Mouse (Mus musculus) v-Abl transformed pro-B cells (cell line): ENCODE measurements around the gene Hspb1.

Experiments
- in situ Hi-C, 2 experiments: fragments of 400-800 bp; cut with MboI; formaldehyde crosslinking; loops; one replicate each; pipeline ENCODE4 v1.15.1; 2025; ENCODE audit not compliant: unreplicated experiment in 2 of 2

Gene Hspb1

GRCm38 (mm10) chr5:135887675-135888102 lies at the start of gene Hspb1:
Gene Hspb1 (plus strand): TSS chr5:135887919.
- in situ Hi-C loops: loop anchor here in 1 of 2 experiments (25.0 kb wide), 1 partner anchor 875 kb away; no protein-coding TSS in a partner anchor

DNA sequence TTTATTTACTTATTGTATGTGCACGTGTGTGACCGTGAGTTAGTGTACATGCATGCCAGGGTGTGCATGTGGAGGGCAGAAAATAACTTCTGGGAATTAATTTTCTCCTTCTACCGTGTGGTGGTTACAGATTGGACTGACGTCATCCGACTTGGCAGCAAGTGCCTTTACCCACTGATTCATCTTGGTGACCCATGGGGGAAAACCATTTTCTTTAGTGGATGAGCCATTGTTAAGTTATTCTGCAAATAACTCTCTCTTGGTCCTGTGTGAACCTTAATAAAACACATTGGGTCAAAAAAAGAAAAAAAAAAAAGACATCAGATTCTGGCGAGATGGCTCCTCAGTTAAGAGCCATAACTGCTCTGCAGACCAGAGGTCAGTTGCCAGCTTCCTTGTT lies 46.1 kb upstream of the Hspb1 start:
- in situ Hi-C loops: no loop called here

GRCm38 (mm10) chr5:135843418-135843817 lies 44.3 kb upstream of the Hspb1 start:
- in situ Hi-C loops: no loop called here

DNA sequence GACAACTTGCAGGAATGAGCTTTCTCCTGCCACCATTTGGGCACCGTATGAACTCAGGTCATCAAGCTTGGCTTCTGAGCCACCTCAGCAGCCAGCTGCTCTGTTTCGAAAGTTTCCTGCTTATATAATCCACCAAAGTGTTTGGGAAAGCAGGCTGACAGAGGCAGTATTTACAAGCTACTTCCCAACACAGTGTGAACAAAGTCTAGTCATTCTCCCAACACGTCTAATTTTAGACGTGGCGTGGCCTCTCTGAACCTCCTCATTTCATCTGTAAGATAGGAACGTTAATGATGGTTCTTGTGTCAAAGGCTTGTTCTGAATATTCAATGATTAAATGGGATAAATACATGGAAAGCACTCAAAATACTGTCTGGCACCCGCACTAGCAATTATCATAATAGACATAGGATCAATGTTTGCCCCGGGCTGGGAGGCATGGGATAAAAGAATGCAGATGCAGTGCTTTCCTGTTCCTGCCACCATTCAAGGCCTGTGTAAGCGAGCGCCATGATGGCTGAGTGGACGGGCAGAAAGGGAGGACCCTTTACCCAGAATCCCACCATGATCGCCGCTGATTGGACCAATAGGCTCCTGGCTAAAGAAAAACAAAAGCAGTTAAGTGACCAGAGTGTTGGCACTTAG lies 41.9 kb upstream of the Hspb1 start:
- in situ Hi-C loops: loop anchor here (5.0 kb wide), 2 partner anchors 38 to 43 kb away; partner anchors contain the start of gene Srrm3 (in 1 of the 2)

DNA sequence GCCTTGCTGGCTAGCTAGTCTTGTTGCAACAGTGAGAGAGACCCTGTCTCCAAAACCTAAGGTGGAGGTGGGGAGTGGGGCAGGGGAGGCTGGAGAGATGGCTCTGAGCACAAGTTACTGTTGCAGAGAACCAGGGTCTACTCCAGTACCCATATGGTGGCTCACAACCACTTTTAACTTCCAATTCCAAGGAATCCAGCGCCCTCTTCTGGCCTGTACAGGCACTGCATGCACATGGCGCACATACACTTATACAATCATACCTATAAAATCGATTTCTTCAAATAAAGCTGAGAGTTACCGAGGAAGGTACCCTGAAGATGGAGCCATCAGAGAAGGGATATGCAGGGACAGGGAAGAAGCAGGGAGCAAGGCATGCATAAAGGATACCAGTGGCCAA lies 40.3 kb upstream of the Hspb1 start:
- in situ Hi-C loops: loop anchor here (5.0 kb wide), 2 partner anchors 40 to 45 kb away; partner anchors contain the start of gene Srrm3 (in 1 of the 2)

DNA sequence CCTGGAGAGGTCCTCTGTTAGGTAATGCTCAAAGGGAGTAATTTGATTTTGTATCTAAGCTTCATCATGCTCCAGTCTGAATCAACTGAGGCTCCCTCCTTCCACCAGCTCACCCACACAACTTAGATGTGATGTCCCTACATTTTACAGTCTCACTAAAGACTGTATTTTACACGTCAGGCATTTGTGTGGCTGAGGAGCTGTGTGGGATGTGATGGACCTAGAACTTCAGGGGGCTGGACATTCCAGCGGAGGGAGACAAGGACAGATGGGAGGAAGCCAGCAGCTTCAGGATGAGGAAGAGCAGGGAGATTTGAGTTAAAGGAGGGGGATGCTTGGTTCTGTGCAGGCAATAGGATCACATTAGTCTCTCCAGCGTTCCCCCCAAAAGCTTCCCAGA lies 39.8 kb upstream of the Hspb1 start:
- in situ Hi-C loops: loop anchor here (5.0 kb wide), 2 partner anchors 41 to 46 kb away; partner anchors contain the start of gene Srrm3 (in 1 of the 2)

- in situ Hi-C loops: loop anchor here in 1 of 2 experiments (10.0 kb wide), 1 partner anchor 446 kb away; no protein-coding TSS in a partner anchor
These were observed 36.7 kb upstream of the Hspb1 start for GRCm38 (mm10) chr5:135851024-135851423.

DNA sequence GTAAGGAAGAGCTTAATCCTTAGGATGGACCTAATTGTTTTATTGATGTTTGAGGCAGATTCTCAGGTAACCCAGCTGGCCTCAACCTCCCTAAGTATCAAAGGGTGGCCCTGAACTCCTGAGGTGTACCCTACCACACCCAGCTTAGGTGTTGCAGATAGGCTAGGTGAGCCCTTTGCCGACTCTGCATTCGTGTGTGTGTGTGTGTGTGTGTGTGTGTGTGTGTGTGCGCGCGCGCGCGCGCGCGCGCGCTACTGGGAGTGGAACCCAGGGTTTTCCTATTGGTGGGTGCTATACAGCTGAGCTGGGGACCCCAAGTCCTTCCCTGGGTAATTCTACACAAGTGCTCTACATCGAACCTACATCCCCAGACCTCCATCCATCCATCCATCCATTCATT lies 36.2 kb upstream of the Hspb1 start:
- in situ Hi-C loops: loop anchor here in 1 of 2 experiments (10.0 kb wide), 1 partner anchor 447 kb away; no protein-coding TSS in a partner anchor

DNA sequence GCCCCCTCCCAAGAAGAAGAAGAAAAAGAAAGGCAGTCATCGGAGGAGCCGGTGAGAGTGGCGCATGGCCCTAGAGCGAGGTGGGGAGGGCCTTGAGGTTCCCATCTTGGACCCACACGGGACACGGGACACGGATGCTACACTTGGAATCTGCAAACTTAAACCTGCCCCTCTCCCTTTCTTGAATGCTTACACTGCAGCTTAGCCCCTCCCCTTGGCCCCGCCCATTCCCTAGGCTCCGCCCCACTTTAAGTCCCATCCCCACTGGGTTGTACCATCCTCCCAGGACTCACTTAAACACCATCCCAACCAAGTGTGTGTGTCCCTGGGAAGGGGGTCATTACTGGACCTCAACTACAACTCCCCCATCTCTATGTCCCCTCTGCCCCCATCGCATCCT lies 35.3 kb upstream of the Hspb1 start:
- in situ Hi-C loops: loop anchor here in 1 of 2 experiments (10.0 kb wide), 1 partner anchor 448 kb away; no protein-coding TSS in a partner anchor

GRCm38 (mm10) chr5:135853731-135854130 lies 34.0 kb upstream of the Hspb1 start:
- in situ Hi-C loops: loop anchor here in 1 of 2 experiments (10.0 kb wide), 1 partner anchor 449 kb away; no protein-coding TSS in a partner anchor

GRCm38 (mm10) chr5:135855156-135855555 lies 32.6 kb upstream of the Hspb1 start:
- in situ Hi-C loops: loop anchor here (5.0 to 10.0 kb wide), 2 partner anchors 238 to 450 kb away; no protein-coding TSS in a partner anchor

- in situ Hi-C loops: no loop called here
These were observed 21.1 kb upstream of the Hspb1 start for GRCm38 (mm10) chr5:135866662-135867061.

- in situ Hi-C loops: no loop called here
These were observed 19.8 kb upstream of the Hspb1 start for GRCm38 (mm10) chr5:135867637-135868593.

- in situ Hi-C loops: no loop called here
These were observed 19.1 kb upstream of the Hspb1 start for GRCm38 (mm10) chr5:135868653-135869052.

DNA sequence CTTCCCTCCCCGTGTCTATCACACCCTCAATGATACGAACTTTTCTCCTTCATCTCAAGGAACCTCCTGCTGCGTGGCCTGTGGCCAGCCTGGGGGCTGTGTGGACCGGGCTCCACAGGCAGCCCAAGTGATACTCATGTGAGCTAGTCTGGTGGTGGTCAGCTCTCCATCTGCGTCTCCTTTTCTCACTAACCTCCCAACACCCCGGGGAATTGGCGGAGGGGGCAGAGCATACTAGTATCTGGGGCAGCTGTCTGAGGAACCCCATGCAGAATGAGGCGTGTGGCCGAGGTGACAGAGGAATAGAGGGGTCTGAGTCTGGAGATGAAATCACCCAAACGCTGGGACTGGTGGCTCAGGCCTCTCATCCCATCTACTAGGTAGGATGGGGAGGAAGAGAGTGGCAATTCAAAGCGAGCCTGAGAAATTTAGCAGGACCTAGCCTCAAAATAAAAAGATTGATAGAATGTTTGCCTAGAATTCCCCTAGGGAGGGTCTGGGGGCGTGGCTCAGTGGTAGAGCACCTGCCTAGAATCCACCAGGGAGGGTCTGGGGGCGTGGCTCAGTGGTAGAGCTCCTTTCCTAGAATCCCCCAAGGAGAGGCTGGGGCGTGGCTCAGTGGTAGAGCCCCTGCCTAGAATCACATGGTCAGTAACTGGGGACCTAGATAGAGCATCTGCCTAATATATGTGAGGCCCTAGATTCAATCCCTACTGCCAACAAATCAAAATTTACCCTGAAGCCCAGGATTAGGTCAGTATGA lies 17.9 kb upstream of the Hspb1 start:
- in situ Hi-C loops: no loop called here

DNA sequence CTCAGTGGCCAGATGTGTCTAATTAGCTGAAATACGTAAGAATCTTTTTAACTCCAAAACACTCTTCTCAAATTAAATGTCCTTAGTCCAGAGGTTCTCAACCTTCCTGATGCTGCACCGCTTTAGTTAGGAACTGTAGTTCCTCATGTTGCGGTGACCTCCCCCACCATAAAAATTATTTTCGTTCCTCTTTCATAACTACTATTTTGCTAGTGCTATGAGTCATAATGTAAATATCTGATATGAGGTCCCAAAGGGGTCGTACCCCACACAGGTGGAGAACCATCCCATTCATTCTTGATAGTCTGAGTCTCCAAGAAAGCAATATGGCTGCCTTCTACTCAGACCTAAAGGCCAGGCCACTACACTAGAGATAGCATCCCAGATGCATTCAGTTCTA lies 17.2 kb upstream of the Hspb1 start:
- in situ Hi-C loops: no loop called here

DNA sequence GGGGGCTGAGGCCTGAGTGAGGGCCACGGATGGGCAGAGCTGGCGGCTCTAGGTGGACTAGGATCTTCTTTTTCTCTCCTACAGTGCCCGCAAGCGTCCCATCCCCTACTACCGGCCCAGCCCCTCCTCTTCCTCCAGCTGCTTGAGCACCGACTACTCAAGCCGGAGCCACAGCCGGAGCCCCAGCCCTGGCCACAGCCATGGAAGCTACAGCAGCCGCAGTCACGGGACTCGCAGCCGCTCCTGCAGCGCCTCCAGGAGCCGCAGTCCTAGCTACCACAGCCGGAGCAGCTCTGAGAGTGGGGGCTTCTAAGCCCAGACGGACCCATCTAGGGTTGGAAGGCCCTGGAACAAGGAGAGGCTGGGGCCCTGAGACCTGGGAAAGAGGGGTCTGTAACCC lies 14.7 kb upstream of the Hspb1 start:
- in situ Hi-C loops: no loop called here

DNA sequence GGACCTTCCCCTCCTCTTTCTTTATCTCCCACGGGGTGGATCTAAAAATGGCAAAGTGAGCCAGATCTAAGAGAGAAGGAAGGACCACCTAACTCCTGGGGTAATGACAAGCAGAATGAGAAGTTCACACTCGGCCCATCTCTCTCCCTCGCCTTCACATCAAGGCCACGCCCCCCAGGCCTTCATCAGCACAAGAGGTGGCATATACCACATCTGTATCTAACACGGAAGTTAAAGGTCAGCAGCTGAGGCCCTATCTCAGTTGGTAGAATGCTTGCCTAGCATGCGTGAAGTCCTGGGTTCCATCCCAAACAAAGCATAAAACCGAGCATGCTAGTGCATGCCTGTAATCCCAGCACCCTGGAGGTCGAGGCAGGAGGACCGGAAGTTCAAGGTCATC lies 14.0 kb upstream of the Hspb1 start:
- in situ Hi-C loops: no loop called here

DNA sequence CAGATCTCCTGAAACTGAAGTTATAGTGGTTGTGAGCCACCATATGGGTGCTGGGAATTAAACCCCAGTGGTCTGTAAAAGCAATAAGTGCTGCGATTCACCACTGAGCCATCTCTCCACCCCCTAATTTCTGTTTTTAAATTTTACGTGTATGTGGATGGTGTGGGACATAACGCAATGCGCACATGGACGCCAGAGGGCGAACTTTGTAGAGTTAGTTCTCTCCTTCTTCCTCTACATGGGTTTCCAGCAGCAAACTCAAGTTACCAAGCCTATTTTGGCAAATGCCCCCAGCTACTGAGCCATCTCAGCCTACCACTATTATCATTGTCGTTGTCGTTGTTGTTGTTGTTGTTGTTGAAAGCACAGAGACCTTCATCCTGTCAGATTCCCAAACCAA lies 10.5 kb upstream of the Hspb1 start:
- in situ Hi-C loops: loop anchor here in 1 of 2 experiments (25.0 kb wide), 1 partner anchor 885 kb away; no protein-coding TSS in a partner anchor

- in situ Hi-C loops: loop anchor here in 1 of 2 experiments (25.0 kb wide), 1 partner anchor 884 kb away; no protein-coding TSS in a partner anchor
These were observed 9.9 kb upstream of the Hspb1 start for GRCm38 (mm10) chr5:135877831-135878231.
